Mouse (Mus musculus): ENCODE data around the gene Bag5.
"Not testable (repeated sequence)": the region's sequence is repeated elsewhere in the genome, so short reads cannot be mapped to it uniquely, and the experiment has no call there.

- not testable (repeated sequence) for TF ChIP-seq CTCF, EP300 (IDR thresholded peaks at IDR 0.05; ENCODE audit: low read depth)
Observed at GRCm38 (mm10) chr12:111736676-111737075, 23.6 kb upstream of the Bag5 start.
